Mouse (Mus musculus) adipose tissue, adult 10 weeks (tissue): Measurements from ENCODE around the gene Rela. TPM values are rescaled to one million over a fixed set of nuclear protein-coding genes. Genes with fewer than 3 reads are reported as not detected.

ENCODE experiments used
- polyA plus RNA-seq: library from polyadenylated mRNA; stranded (reverse); fragments of 350-450 nt; fragmentation: Illumina TruSeq; extraction: RNeasy Lipid Tissue Mini Kit (QIAGEN cat#74804); gene quantifications from one replicate; pipeline ENCODE4 v1.2.3, GENCODE M21; 2014; ENCODE audit warnings: low read depth, low replicate concordance

Rela gene
- polyA plus RNA-seq, result 47.9 TPM

GRCm38 (mm10) chr19:5637069-5638047, at the start of gene Rela:
Gene Rela (plus strand): TSS chr19:5637483.

GRCm38 (mm10) chr19:5601752-5602541, 35.3 kb upstream of the Rela start, which contains the start of gene Rnaseh2c:
Gene Rnaseh2c (plus strand): TSS chr19:5601873.

GRCm38 (mm10) chr19:5609547-5610404, 27.5 kb upstream of the Rela start, which contains the start of gene Kat5:
Gene Kat5 (minus strand): TSS chr19:5610237.

GRCm38 (mm10) chr19:5662981-5663913, 26.0 kb downstream of the Rela start, which contains the start of gene Sipa1:
Gene Sipa1 (minus strand): TSS chr19:5663707.

GRCm38 (mm10) chr19:5688200-5689087, 51.2 kb downstream of the Rela start, which contains the start of the genes Map3k11 and Pcnx3:
Gene Map3k11 (plus strand): TSS chr19:5688742.
Gene Pcnx3 (minus strand): TSS chr19:5688908.

Other genes with a start within 250 kb of the Rela start
- 49.0 TPM for gene Sart1, start 248.8 kb upstream of the Rela start, polyA plus RNA-seq
- 4.2 TPM for gene Tsga10ip, start 235.0 kb upstream of the Rela start, polyA plus RNA-seq
- 252 TPM for gene Drap1, start 212.5 kb upstream of the Rela start, polyA plus RNA-seq
- gene AI837181, start 212.3 kb upstream of the Rela start, polyA plus RNA-seq, result 45.5 TPM
- gene Fosl1, start 189.9 kb upstream of the Rela start, polyA plus RNA-seq, result 0.51 TPM
- 7.1 TPM for gene Ccdc85b, start 179.6 kb upstream of the Rela start, polyA plus RNA-seq
- gene Fibp, start 176.9 kb upstream of the Rela start, polyA plus RNA-seq, result 53.3 TPM
- gene Ctsw, start 169.0 kb upstream of the Rela start, polyA plus RNA-seq, result 1.5 TPM
- 41.4 TPM for gene Efemp2, start 163.5 kb upstream of the Rela start, polyA plus RNA-seq
- 45.1 TPM for gene Mus81, start 149.1 kb upstream of the Rela start, polyA plus RNA-seq
- 533 TPM for gene Cfl1, start 147.0 kb upstream of the Rela start, polyA plus RNA-seq
- gene 1700020D05Rik, start 133.7 kb upstream of the Rela start, polyA plus RNA-seq, result 6.2 TPM
- 18.9 TPM for gene Snx32, start 126.9 kb upstream of the Rela start, polyA plus RNA-seq
- gene Ovol1, start 76.8 kb upstream of the Rela start, polyA plus RNA-seq, result 2.1 TPM
- 5.9 TPM for gene Ap5b1, start 69.5 kb upstream of the Rela start, polyA plus RNA-seq
- gene Rnaseh2c, start 35.6 kb upstream of the Rela start, polyA plus RNA-seq, result 47.8 TPM
- gene Kat5, start 27.2 kb upstream of the Rela start, polyA plus RNA-seq, result 43.1 TPM
- 23.3 TPM for gene Sipa1, start 26.2 kb downstream of the Rela start, polyA plus RNA-seq
- gene Map3k11, start 51.3 kb downstream of the Rela start, polyA plus RNA-seq, result 28.7 TPM
- 48.3 TPM for gene Pcnx3, start 51.4 kb downstream of the Rela start, polyA plus RNA-seq
- 0.48 TPM for gene Kcnk7, start 66.9 kb downstream of the Rela start, polyA plus RNA-seq
- gene Ehbp1l1, start 88.8 kb downstream of the Rela start, polyA plus RNA-seq, result 30.6 TPM
- 47.1 TPM for gene Fam89b, start 92.2 kb downstream of the Rela start, polyA plus RNA-seq
- 196 TPM for gene Ltbp3, start 103.4 kb downstream of the Rela start, polyA plus RNA-seq
- gene Scyl1, start 133.9 kb downstream of the Rela start, polyA plus RNA-seq, result 96.2 TPM
- 8.9 TPM for gene Frmd8, start 237.8 kb downstream of the Rela start, polyA plus RNA-seq
- 18.2 TPM for gene Slc25a45, start 240.3 kb downstream of the Rela start, polyA plus RNA-seq